Mouse (Mus musculus) frontal cortex, postnatal 25 days (tissue): ENCODE data around the gene Gm21117.
"Not testable (repeated sequence)": the region's sequence is repeated elsewhere in the genome, so short reads cannot be mapped to it uniquely, and the experiment has no call there.

Experiments used
- DNase-seq, 2 experiments: peaks; one replicate each; pipeline ENCODE4 v3.0.0; 2022; ENCODE audit warnings: low spot score in 2 of 2

Gene Gm21117

GRCm38 (mm10) chrY:51124920-51125319 lies at the start of gene Gm21117:
TSS of gene Gm21117 (plus strand) at chrY:51125220.
- not testable (repeated sequence) for DNase-seq
